8 mouse cellular contexts compared by ENCODE assay signal in genomic region chr11:96934921-96935356, GRCm38 (mm10). TPM values are rescaled to one million over a fixed set of nuclear protein-coding genes. Genes with fewer than 3 reads are reported as not detected.
A peak's percentile ranks its signal among the peaks of the same experiment; 100 is the strongest.
DNase-seq lines count a peak whose midpoint lies in the region; ATAC-seq lines count a peak whose summit lies in the region.

No protein-coding gene starts in this region.

- H3K36me3 ChIP-seq in liver, embryonic 15.5 days (replicated peaks): peaks cover 54% of the 10 kb centered on the region

- peaks cover 97% of the 10 kb centered on the region for H3K4me1 ChIP-seq in liver, embryonic 15.5 days (replicated peaks)

- H3K27me3 ChIP-seq in liver, embryonic 15.5 days: no peaks in the 10 kb centered on the region

- peak overlapping the region; percentile 57 for H3K4me2 ChIP-seq in liver, embryonic 15.5 days

- H3K4me3 ChIP-seq in liver, embryonic 15.5 days (replicated peaks): peak overlapping the region; percentile 32

- ATAC-seq in liver, embryonic 15.5 days (ENCODE audit: insufficient read depth): peak; percentile 88
- no peak for ATAC-seq in inflammation-experienced regulatory T-cells, adult 6 months

- H3K27ac ChIP-seq in liver, embryonic 15.5 days (replicated peaks): peak overlapping the region; percentile 100

- peak overlapping the region; percentile 35 for H3K9ac ChIP-seq in liver, embryonic 15.5 days

- 30% methylated on average over 12 of the region's 12 CpGs for WGBS in liver, embryonic 15.5 days (ENCODE audit: insufficient replicate concordance)

- H3K9me3 ChIP-seq in liver, embryonic 15.5 days (replicated peaks): no peaks in the 10 kb centered on the region

- peak; percentile 52 for DNase-seq in right cerebral cortex, adult 18-20 months
- DNase-seq in right cerebral cortex, postnatal 36 days (ENCODE audit: low spot score in 2 of 2): no peak
- peak; percentile 80 for DNase-seq in brain, adult 2 months (ENCODE audit: low read depth, low spot score)
- DNase-seq in frontal cortex, postnatal 10 days (ENCODE audit: low spot score in 2 of 2): peak; percentile 34 to 53
- DNase-seq in kidney, adult 18-20 months: peak; percentile 86
- DNase-seq in natural killer cell, adult 2 months (ENCODE audit: low spot score in 2 of 2): peak; percentile 46 to 58

RNA-seq across cellular contexts. Expression of gene Prr15l, which starts 7.0 kb away (rescaled TPM):
- polyA plus RNA-seq in liver, embryonic 15.5 days (2015; fragmentation: Nextera tagmentation; extraction: Ambion mirVana): 5.9 and 6.1 TPM in 2 replicates
- under 1 TPM; 0.21 to 0.62 (median 0.40) TPM for polyA plus RNA-seq in inflammation-experienced regulatory T-cells, adult 6 months (2017; shearing (Covaris generic))

RNA-seq across cellular contexts. Expression of gene Pnpo, which starts 8.8 kb away (rescaled TPM):
- 719 and 785 TPM in 2 replicates for polyA plus RNA-seq in liver, embryonic 15.5 days (2015; fragmentation: Nextera tagmentation; extraction: Ambion mirVana)
- polyA plus RNA-seq in inflammation-experienced regulatory T-cells, adult 6 months (2017; shearing (Covaris generic)): 10 to 100 TPM; 19.0 to 35.1 (median 30.7) TPM

RNA-seq across cellular contexts. Expression of gene Cdk5rap3, which starts 18.6 kb away (rescaled TPM):
- polyA plus RNA-seq in liver, embryonic 15.5 days (2015; fragmentation: Nextera tagmentation; extraction: Ambion mirVana): 33.7 and 40.6 TPM in 2 replicates
- polyA plus RNA-seq in inflammation-experienced regulatory T-cells, adult 6 months (2017; shearing (Covaris generic)): 100 to 1,000 TPM in 1 of 3 experiments, 10 to 100 TPM in 2; 93.2 to 124 (median 96.9) TPM

RNA-seq across cellular contexts. Expression of gene Sp2, which starts 47.8 kb away (rescaled TPM):
- polyA plus RNA-seq in liver, embryonic 15.5 days (2015; fragmentation: Nextera tagmentation; extraction: Ambion mirVana): 17.6 and 18.0 TPM in 2 replicates
- polyA plus RNA-seq in inflammation-experienced regulatory T-cells, adult 6 months (2017; shearing (Covaris generic)): 10 to 100 TPM; 20.4 to 24.7 (median 20.9) TPM

Comparison
In these comparisons a context has a peak if more than half of its experiments do, and no peak if none do; other contexts are left out.
1. DNase-seq: peak in right cerebral cortex, adult 18-20 months (single experiment), brain, adult 2 months (single experiment), frontal cortex, postnatal 10 days (2 of 2), kidney, adult 18-20 months (single experiment) and natural killer cell, adult 2 months (2 of 2); none in right cerebral cortex, postnatal 36 days (0 of 2).
2. RNA of gene Pnpo, which starts 8.8 kb away (polyA plus RNA-seq): 719 to 785 TPM in liver, embryonic 15.5 days; 19.0 to 35.1 TPM in inflammation-experienced regulatory T-cells, adult 6 months; every median in the first group is over 10 times any median in the second.